25 mouse cellular contexts compared by ENCODE assay signal in the genomic region with DNA sequence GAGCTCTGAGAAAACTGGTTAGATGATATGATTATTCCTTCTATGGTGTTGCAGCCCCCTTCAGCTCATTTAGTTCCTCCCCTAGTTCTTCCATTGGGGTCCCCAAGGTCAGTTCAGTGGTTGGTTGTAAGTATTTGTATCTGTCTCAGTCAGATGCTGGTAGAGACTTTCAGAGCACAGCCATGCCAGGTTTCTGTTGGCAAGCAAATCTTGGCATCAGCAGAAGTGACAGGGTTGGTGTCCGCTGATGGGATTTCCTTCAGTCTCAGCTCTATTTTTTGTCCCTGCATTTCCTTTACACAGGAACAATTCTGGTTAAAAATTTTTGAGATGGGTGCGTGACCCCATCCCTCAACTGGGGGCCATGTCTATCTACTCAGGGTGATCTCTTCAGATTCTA. TPM values are rescaled to one million over a fixed set of nuclear protein-coding genes. Genes with fewer than 3 reads are reported as not detected.
DNase-seq lines count a peak whose midpoint lies in the region; ATAC-seq and TF ChIP-seq lines count a peak whose summit lies in the region.
"Had no signal": no experiment of that assay in that cellular context is flagged by ENCODE, and none has a peak within 500 bp of the region (broad histone marks: within the 10 kb centered on the region; RNA-seq: fewer than 3 reads in every experiment).

No protein-coding gene starts in this region.

- intact Hi-C loops in gastrocnemius, adult 2 months (cut with DNase I): no loop called here
- intact Hi-C loops in gastrocnemius, postnatal 14 days (cut with DNase I; ENCODE audit: low total_unique reads): no loop called here

- no peak overlapping the region for H3K27ac ChIP-seq in gastrocnemius, adult 2 months
- H3K27ac ChIP-seq: embryonic facial prominence, embryonic 13.5 days; embryonic facial prominence, embryonic 15.5 days; forebrain, embryonic 10.5 days; forebrain, embryonic 12.5 days had no signal

- DNase-seq in cerebellum, adult 18-20 months: peak; percentile 2 to 4
- peak; percentile 59 to 72 for DNase-seq in cerebellum, postnatal 14 days
- no peak for DNase-seq in cerebellum, adult 9-11 months
- DNase-seq in cerebellum, postnatal 36 days: peak; percentile 21 to 32
- no peak for DNase-seq in cerebellum, adult 8-10 months
- DNase-seq in gastrocnemius, adult 2 months: peak; percentile 37
- no peak for DNase-seq in gastrocnemius, postnatal 14 days
- DNase-seq: adrenal gland, adult 8-10 months; adrenal gland, postnatal 14 days; adrenal gland, postnatal 36 days; B cell, adult 2 months; embryo, embryonic 11 days had no signal

- no peak for TF ChIP-seq CTCF in gastrocnemius, adult 2 months (IDR thresholded peaks at IDR 0.05)

- H3K4me3 ChIP-seq in gastrocnemius, adult 2 months: no peak overlapping the region
- H3K4me3 ChIP-seq: embryonic facial prominence, embryonic 13.5 days; embryonic facial prominence, embryonic 15.5 days; erythroblast, embryonic 14.5 days; forebrain, embryonic 10.5 days; forebrain, embryonic 12.5 days had no signal

- ATAC-seq in cerebellum, adult (ENCODE audit: insufficient number of reproducible peaks, low FRiP score, low TSS enrichment): no peak
- ATAC-seq: activated CD4-positive, CD25-positive, alpha-beta regulatory T cell, adult 4 months; CD4-positive, CD25-positive, alpha-beta regulatory T cell, adult 4 months; forebrain, embryonic 14.5 days; forebrain, embryonic 16.5 days; Patski had no signal

RNA-seq across cellular contexts. Expression of a gene that starts 55.3 kb away (rescaled TPM):
- total RNA-seq in gastrocnemius, adult 2 months (2021): not detected
- not detected for total RNA-seq in gastrocnemius, postnatal 14 days (2021)
- total RNA-seq: CH12.LX, G1E had no signal

Comparison
In these comparisons a context has a peak if more than half of its experiments do, and no peak if none do; other contexts are left out.
1. DNase-seq: peak in cerebellum, adult 18-20 months (2 of 2), cerebellum, postnatal 14 days (2 of 2), cerebellum, postnatal 36 days (2 of 2) and gastrocnemius, adult 2 months (single experiment); none in cerebellum, adult 9-11 months (single experiment), cerebellum, adult 8-10 months (single experiment) and gastrocnemius, postnatal 14 days (single experiment).